Mouse (Mus musculus): ENCODE data around the gene Adad2. TPM values are rescaled to one million over a fixed set of nuclear protein-coding genes. Genes with fewer than 3 reads are reported as not detected.

The Adad2 gene
- total RNA-seq (2012; rRNA removed) (not detected in 2 replicates), polyA plus RNA-seq (2012; ENCODE audit: insufficient read depth in 1 of 2, insufficient read length in 2 of 2, low read depth in 1 of 2, low replicate concordance in 2 of 2, missing spikeins in 1 of 2) (not detected)

GRCm38 (mm10) chr8:119612471-119612870 lies at the start of gene Adad2:
Adad2 (plus strand) TSS chr8:119612747.
- Histone ChIP-seq H3K9ac (ENCODE audit: control insufficient read depth, low read depth, low read length, poor library complexity, severe bottlenecking) (no peak within 1 kb of the TSS), H3K27ac (ENCODE audit: control insufficient read depth, low read depth, low read length) (no peak within 1 kb of the TSS), H3K27me3 (ENCODE audit: control insufficient read depth in 1 of 2, insufficient read depth in 2 of 2, low read length in 2 of 2) (no peaks in the 10 kb centered on the region; a peak in 1 of 4 replicates), H3K9me3 (replicated peaks; ENCODE audit: insufficient read depth, low read length) (no peaks in the 10 kb centered on the region), H3K4me3 (ENCODE audit: control insufficient read depth in 1 of 2, insufficient read depth in 1 of 2, low read depth in 2 of 2, low read length in 2 of 2) (no peak within 1 kb of the TSS), H3K4me1 (ENCODE audit: control insufficient read depth in 1 of 2, insufficient read depth in 2 of 2, low read length in 2 of 2) (no peaks in the 10 kb centered on the region), H3K36me3 (ENCODE audit: control insufficient read depth in 1 of 2, insufficient read depth in 2 of 2, low read length in 2 of 2) (no peaks in the 10 kb centered on the region), H3K79me2 (ENCODE audit: control insufficient read depth, insufficient read depth, low read length, poor library complexity) (no peaks in the 10 kb centered on the region)
- no peak for DNase-seq (ENCODE audit: low read depth, low spot score)
- TF ChIP-seq CTCF (IDR thresholded peaks at IDR 0.05 in 2 of 3, conservative IDR thresholded peaks at IDR 0.05 in 1 of 3; ENCODE audit: control insufficient read depth in 1 of 3, insufficient read depth in 1 of 3, low read depth in 2 of 3, low read length in 3 of 3, poor library complexity in 1 of 3, severe bottlenecking in 1 of 3) (no peak), KAT2A (conservative IDR thresholded peaks at IDR 0.05; ENCODE audit: low read depth, low read length) (no peak), TAL1 (IDR thresholded peaks at IDR 0.05; ENCODE audit: low read length) (no peak), BHLHE40 (IDR thresholded peaks at IDR 0.05; ENCODE audit: borderline replicate concordance, low read depth, low read length) (no peak), MAZ (IDR thresholded peaks at IDR 0.05; ENCODE audit: low read depth, low read length) (no peak), TBP (IDR thresholded peaks at IDR 0.05; ENCODE audit: low read depth, low read length) (no peak), ETS1 (IDR thresholded peaks at IDR 0.05; ENCODE audit: low read depth, low read length) (no peak), POLR2A (IDR thresholded peaks at IDR 0.05; ENCODE audit: control insufficient read depth in 1 of 2, insufficient read depth in 1 of 2, low read depth in 1 of 2, low read length in 2 of 2, poor library complexity in 1 of 2) (no peak), MEF2A (IDR thresholded peaks at IDR 0.05; ENCODE audit: extremely low read depth, insufficient replicate concordance, low read depth, low read length, poor library complexity, severe bottlenecking) (no peak), POLR2AphosphoS2 (IDR thresholded peaks at IDR 0.05; ENCODE audit: low read length) (no peak), MYB (IDR thresholded peaks at IDR 0.05; ENCODE audit: low read depth, low read length) (no peak), ZC3H11A (IDR thresholded peaks at IDR 0.05; ENCODE audit: low read depth, low read length) (no peak)

DNA sequence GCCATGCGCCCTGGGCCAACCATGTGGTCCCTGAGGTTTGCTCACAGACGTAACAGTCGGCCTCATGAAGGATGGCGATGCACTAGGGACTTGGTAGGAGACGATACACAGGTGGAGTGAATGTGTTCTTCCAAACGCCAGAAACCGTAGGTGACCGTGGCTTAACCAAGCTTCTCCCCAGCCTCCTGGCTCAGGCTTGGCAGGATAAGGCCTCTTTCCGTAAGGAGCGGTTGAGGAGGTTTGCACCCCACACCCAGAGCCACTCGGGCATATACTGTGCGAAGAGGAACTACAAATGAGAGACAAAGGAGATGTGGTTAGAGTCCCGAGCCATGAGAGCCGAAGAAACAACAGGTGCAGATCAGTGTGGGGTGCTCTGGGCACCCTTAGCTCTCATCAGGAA lies 48.7 kb upstream of the Adad2 start:
- Histone ChIP-seq H3K36me3 (ENCODE audit: control insufficient read depth in 1 of 2, insufficient read depth in 2 of 2, low read length in 2 of 2) (no peaks in the 10 kb centered on the region; a peak in 1 of 4 replicates), H3K4me1 (ENCODE audit: control insufficient read depth in 1 of 2, insufficient read depth in 2 of 2, low read length in 2 of 2) (peaks cover 0 to 3% of the 10 kb centered on the region in 2 experiments; a peak in 2 of 4 replicates)
- no peak for TF ChIP-seq TAL1 (IDR thresholded peaks at IDR 0.05; ENCODE audit: low read length)

DNA sequence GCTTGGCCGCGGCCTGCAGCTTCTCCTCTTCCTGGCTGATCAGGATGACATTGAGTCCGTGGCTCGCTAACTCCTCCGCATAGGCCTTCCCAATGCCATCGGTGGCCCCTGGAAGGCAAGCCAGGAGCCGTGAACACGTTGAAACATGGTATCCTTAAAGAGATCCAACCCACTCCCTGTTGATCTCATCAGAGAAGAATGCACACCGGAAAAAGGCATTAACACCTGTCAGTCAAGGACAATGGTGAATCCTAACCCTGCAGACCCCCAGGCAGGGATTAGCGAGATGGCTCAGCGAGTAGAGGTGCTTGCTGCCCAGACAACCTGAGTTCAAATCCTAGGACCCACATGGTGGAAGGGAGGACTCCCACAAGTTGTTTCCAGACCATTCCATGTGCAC lies 46.2 kb upstream of the Adad2 start:
- Histone ChIP-seq H3K4me1 (ENCODE audit: control insufficient read depth in 1 of 2, insufficient read depth in 2 of 2, low read length in 2 of 2) (peaks cover 0 to 2% of the 10 kb centered on the region in 2 experiments; a peak in 1 of 4 replicates), H3K79me2 (ENCODE audit: control insufficient read depth, insufficient read depth, low read length, poor library complexity) (no peaks in the 10 kb centered on the region), H3K27ac (ENCODE audit: control insufficient read depth, low read depth, low read length) (no peak overlapping the region), H3K9ac (ENCODE audit: control insufficient read depth, low read depth, low read length, poor library complexity, severe bottlenecking) (no peak overlapping the region), H3K36me3 (ENCODE audit: control insufficient read depth in 1 of 2, insufficient read depth in 2 of 2, low read length in 2 of 2) (no peaks in the 10 kb centered on the region; a peak in 1 of 4 replicates), H3K4me3 (ENCODE audit: control insufficient read depth in 1 of 2, insufficient read depth in 1 of 2, low read depth in 2 of 2, low read length in 2 of 2) (no peak overlapping the region), H3K9me3 (replicated peaks; ENCODE audit: insufficient read depth, low read length) (no peaks in the 10 kb centered on the region), H3K27me3 (ENCODE audit: control insufficient read depth in 1 of 2, insufficient read depth in 2 of 2, low read length in 2 of 2) (no peaks in the 10 kb centered on the region)
- DNase-seq (ENCODE audit: low read depth, low spot score) = no peak
- TF ChIP-seq NRF1 (IDR thresholded peaks at IDR 0.05; ENCODE audit: insufficient read depth, low read depth, low read length, poor library complexity, severe bottlenecking) = no peak
- no peak for TF ChIP-seq ZKSCAN1 (IDR thresholded peaks at IDR 0.05; ENCODE audit: low read depth, low read length)
- TF ChIP-seq MXI1 (IDR thresholded peaks at IDR 0.05; ENCODE audit: low read depth, low read length) = no peak
- no peak for TF ChIP-seq GABPA (IDR thresholded peaks at IDR 0.05; ENCODE audit: low read depth, low read length)
- no peak for TF ChIP-seq RAD21 (IDR thresholded peaks at IDR 0.05; ENCODE audit: low read depth, low read length)
- no peak for TF ChIP-seq SIN3A (IDR thresholded peaks at IDR 0.05; ENCODE audit: low read length)
- TF ChIP-seq MAX (IDR thresholded peaks at IDR 0.05; ENCODE audit: low read length) = no peak
- no peak for TF ChIP-seq POLR2AphosphoS5 (IDR thresholded peaks at IDR 0.05; ENCODE audit: borderline replicate concordance, low read depth, low read length)
- no peak for TF ChIP-seq BHLHE40 (IDR thresholded peaks at IDR 0.05; ENCODE audit: borderline replicate concordance, low read depth, low read length)
- TF ChIP-seq POLR2AphosphoS2 (IDR thresholded peaks at IDR 0.05; ENCODE audit: low read length) = no peak
- no peak for TF ChIP-seq ZMIZ1 (IDR thresholded peaks at IDR 0.05; ENCODE audit: low read depth, low read length)
- TF ChIP-seq ZNF384 (IDR thresholded peaks at IDR 0.05; ENCODE audit: low read depth, low read length) = no peak
- TF ChIP-seq CHD1 (IDR thresholded peaks at IDR 0.05; ENCODE audit: low read depth, low read length) = no peak
- no peak for TF ChIP-seq MYB (IDR thresholded peaks at IDR 0.05; ENCODE audit: low read depth, low read length)
- TF ChIP-seq NELFE (IDR thresholded peaks at IDR 0.05; ENCODE audit: low read depth, low read length) = no peak
- TF ChIP-seq E2F4 (IDR thresholded peaks at IDR 0.05; ENCODE audit: borderline replicate concordance, low read depth, low read length) = no peak
- no peak for TF ChIP-seq USF2 (IDR thresholded peaks at IDR 0.05; ENCODE audit: borderline replicate concordance in 1 of 2, insufficient read depth in 1 of 2, low read depth in 1 of 2, low read length in 2 of 2)

More for the DNA sequence above, 48.7 kb upstream of the Adad2 start:
- no peaks in the 10 kb centered on the region for H3K27me3 ChIP-seq (ENCODE audit: control insufficient read depth in 1 of 2, insufficient read depth in 2 of 2, low read length in 2 of 2)
- no peak overlapping the region for H3K9ac ChIP-seq (ENCODE audit: control insufficient read depth, low read depth, low read length, poor library complexity, severe bottlenecking)
- no peaks in the 10 kb centered on the region for H3K79me2 ChIP-seq (ENCODE audit: control insufficient read depth, insufficient read depth, low read length, poor library complexity)
- DNase-seq (ENCODE audit: low read depth, low spot score) = no peak
- H3K9me3 ChIP-seq (replicated peaks; ENCODE audit: insufficient read depth, low read length) = no peaks in the 10 kb centered on the region
- H3K27ac ChIP-seq (ENCODE audit: control insufficient read depth, low read depth, low read length) = no peak overlapping the region
- no peak overlapping the region for H3K4me3 ChIP-seq (ENCODE audit: control insufficient read depth in 1 of 2, insufficient read depth in 1 of 2, low read depth in 2 of 2, low read length in 2 of 2)

All from MEL (cell line).